Mouse (Mus musculus) gastrocnemius, adult 2 months (tissue): ENCODE measurements around the gene Olfr53. TPM values are rescaled to one million over a fixed set of nuclear protein-coding genes. Genes with fewer than 3 reads are reported as not detected.
"Not testable (repeated sequence)": the region's sequence is repeated elsewhere in the genome, so short reads cannot be mapped to it uniquely, and the experiment has no call there.

Source experiments
- DNase-seq: peaks from one replicate; pipeline ENCODE4 v3.0.0; 2022
- H3K27ac ChIP-seq: fragments of 200-600 bp; 2 replicates; pipeline ENCODE4 v1.8.1; 2022; ENCODE audit warnings: mild to moderate bottlenecking
- H3K4me3 ChIP-seq: fragments of 200-600 bp; 2 replicates; pipeline ENCODE4 v1.8.1; 2022; ENCODE audit warnings: mild to moderate bottlenecking, moderate library complexity
- CTCF ChIP-seq: fragments of 200-600 bp; IDR thresholded peaks from 2 replicates; pipeline ENCODE4 v1.8.1; 2022; ENCODE audit warnings: antibody characterized with exemption, mild to moderate bottlenecking, moderate library complexity
- intact Hi-C: fragments of 180-260 bp; cut with DNase I; formaldehyde crosslinking; loops from one replicate; pipeline ENCODE4 v1.15.1; 2025
- long read RNA-seq, 2 experiments: library from polyadenylated mRNA; stranded (forward); transcript quantifications; one replicate each; pipeline ENCODE4 v2.0.0; 2021
- total RNA-seq, 2 experiments: library from RNA; stranded (reverse); gene quantifications; 2 replicates each; pipeline ENCODE4 v1.2.3; 2021

Gene Olfr53
- total RNA-seq, result not detected
- long read RNA-seq, experiment 1, result 0 reads
- long read RNA-seq, experiment 2, result 0 reads

DNA sequence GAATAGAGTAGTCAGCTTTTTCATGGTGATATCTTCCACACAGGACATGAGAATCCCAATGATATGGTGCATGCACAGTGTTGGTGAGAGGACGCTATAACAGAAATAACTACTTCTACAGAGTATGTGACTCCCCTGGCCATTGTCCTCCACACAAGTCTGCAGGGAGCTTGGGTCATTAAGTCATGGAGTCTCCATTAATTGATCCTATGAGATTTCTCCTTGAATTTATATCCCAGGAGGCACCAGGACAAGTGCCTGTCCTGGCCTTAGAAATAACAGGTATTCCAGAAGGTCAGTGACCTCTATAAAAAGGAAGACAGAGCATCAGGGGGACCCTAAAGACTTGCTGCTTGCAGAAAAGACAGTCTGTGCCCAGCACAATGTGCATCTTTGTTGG is at the start of gene Olfr53:
Gene Olfr53 (plus strand): TSS at position 301 of the 400 bp plus-strand sequence.
- Histone ChIP-seq H3K4me3 (no peak within 1 kb of the TSS), H3K27ac (no peak within 1 kb of the TSS)
- intact Hi-C loops, result no loop called here
- no peak for DNase-seq
- no peak for TF ChIP-seq CTCF

DNA sequence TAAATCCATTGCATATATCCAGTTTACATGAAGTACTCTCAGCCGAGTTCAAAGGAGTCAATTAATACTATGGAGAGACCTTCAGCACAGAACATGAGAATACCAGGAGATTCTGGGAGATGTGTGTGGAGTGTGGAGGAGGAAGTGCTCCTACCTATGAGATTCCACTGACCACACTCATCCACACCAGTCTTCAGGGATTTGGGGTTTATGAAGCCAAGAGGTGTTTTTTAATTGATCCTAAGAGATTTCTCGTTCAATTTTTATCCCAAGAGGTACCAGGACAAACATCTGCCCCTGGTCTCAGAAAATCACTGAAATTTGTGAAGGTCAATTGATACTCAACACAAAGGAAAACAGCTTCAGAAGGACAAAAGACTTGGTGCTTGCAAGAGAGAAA is 45.3 kb upstream of the Olfr53 start, which contains the start of gene Olfr46:
Gene Olfr46 (plus strand): TSS at position 301 of the 400 bp plus-strand sequence.
- H3K4me3 ChIP-seq, result not testable (repeated sequence)

DNA sequence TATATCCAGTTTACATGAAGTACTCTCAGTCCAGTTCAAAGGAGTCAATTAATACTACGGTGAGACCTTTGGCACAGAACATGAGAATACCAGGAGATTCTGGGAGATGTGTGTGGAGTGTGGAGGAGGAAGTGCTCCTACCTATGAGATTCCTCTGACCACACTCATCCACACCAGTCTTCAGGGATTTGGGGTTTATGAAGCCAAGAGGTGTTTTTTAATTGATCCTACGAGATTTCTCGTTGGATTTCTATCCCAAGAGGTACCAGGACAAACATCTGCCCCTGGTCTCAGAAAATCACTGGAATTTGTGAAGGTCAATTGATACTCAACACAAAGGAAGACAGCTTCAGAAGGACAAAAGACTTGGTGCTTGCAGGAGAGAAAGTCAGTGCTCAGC is 17.6 kb upstream of the Olfr53 start, which contains the start of gene Olfr61:
Gene Olfr61 (plus strand): TSS at position 301 of the 400 bp plus-strand sequence.
- H3K4me3 ChIP-seq, DNase-seq, H3K27ac ChIP-seq, intact Hi-C loops: not testable (repeated sequence)

More for the DNA sequence above, 45.3 kb upstream of the Olfr53 start, which contains the start of gene Olfr46:
- intact Hi-C loops, H3K27ac ChIP-seq, DNase-seq: not testable (repeated sequence)

DNA sequence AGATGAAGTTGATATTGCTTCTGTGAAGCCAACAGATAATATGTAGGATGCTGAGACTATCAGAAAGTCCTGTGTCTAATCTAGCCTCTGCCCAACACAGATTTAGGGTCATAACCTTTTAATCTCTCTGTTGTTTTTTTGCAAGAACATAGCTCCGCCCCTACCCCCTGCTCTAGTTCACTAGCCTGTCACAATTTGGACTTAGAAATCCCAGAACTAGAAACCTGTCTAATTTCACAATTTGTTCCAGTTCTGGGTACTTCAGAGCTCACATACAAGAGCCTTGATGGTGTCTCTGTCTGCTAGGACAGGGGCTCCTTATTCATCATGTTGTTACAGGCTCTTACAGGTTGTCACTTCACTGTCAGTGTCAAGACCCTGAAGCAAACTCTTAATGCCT is 15.7 kb upstream of the Olfr53 start:
- no peak for TF ChIP-seq CTCF
- DNase-seq, result no peak
- no peak overlapping the region for H3K27ac ChIP-seq
- no peak overlapping the region for H3K4me3 ChIP-seq
- intact Hi-C loops, result no loop called here

- Histone ChIP-seq H3K4me3 (no peak within 1 kb of the TSS), H3K27ac (no peak within 1 kb of the TSS)
- TF ChIP-seq CTCF, result no peak
- DNase-seq, result no peak
- intact Hi-C loops, result no loop called here
Observed at GRCm38 (mm10) chr7:140659630-140660029, 13.4 kb downstream of the Olfr53 start, which contains the start of gene Olfr539. Gene Olfr539, plus strand, starts transcription at chr7:140659930.

DNA sequence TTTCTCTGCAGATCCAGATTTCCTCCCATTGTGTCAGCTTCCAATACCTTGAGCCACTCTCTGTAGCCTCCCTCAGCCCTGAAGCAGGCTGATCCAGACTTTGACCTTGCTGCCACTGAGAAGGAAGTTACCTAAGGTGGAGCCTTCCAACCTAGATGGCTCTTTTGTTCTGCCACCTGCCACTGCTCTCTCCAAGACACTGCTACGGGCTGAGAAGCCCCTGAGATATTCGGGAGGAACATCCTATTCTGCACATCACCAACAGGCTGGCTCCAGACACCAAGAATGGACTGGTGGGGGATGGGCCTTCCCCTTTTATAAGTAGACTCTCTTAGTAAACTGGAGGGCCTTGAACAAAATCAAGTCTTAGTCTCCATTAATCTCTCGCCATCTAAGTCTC is 24.4 kb downstream of the Olfr53 start:
- intact Hi-C loops, DNase-seq, H3K4me3 ChIP-seq, H3K27ac ChIP-seq: not testable (repeated sequence)

- H3K4me3 ChIP-seq, result no peak overlapping the region
- DNase-seq, result no peak
- H3K27ac ChIP-seq, result no peak overlapping the region
- no peak for TF ChIP-seq CTCF
- intact Hi-C loops, result no loop called here
Observed at GRCm38 (mm10) chr7:140675863-140676262, 29.6 kb downstream of the Olfr53 start.

DNA sequence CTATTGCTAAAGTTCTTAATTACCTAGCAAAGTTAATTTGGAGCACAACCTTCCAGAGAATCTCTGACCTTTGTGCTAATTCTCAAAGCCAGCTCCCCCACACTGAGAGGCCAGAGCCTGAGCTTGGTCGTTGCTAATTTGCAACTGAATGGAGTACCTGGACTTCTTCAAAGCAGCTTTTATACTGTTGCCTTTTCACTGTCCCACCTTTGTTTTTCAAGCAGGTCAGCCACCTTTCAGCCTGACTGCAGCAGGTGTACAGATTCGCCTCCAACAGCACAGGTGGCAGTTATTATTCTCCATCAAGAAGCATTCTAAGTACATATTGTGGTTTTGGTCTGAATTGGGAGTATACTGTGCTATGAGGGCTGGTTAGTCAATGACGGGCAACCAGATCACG is 33.3 kb downstream of the Olfr53 start:
- H3K4me3 ChIP-seq, intact Hi-C loops, DNase-seq, H3K27ac ChIP-seq: not testable (repeated sequence)

GRCm38 (mm10) chr7:140681651-140682050 is 35.4 kb downstream of the Olfr53 start, which contains the start of gene Olfr45:
Gene Olfr45, plus strand, starts transcription at chr7:140681951.
- intact Hi-C loops, result no loop called here
- DNase-seq, result no peak
- Histone ChIP-seq H3K27ac (no peak within 1 kb of the TSS), H3K4me3 (no peak within 1 kb of the TSS)
- TF ChIP-seq CTCF, result no peak

- Histone ChIP-seq H3K27ac (no peak within 1 kb of the TSS), H3K4me3 (no peak within 1 kb of the TSS)
- intact Hi-C loops, result no loop called here
- no peak for DNase-seq
- TF ChIP-seq CTCF, result no peak
Observed at GRCm38 (mm10) chr7:140696967-140697366, 50.7 kb downstream of the Olfr53 start, which contains the start of gene Olfr541. Gene Olfr541, plus strand, starts transcription at chr7:140697267.

Other genes with a start within 250 kb of the Olfr53 start
- not detected for gene Olfr531, start 243.5 kb upstream of the Olfr53 start, total RNA-seq
- not detected for gene Olfr532, start 224.8 kb upstream of the Olfr53 start, total RNA-seq
- not detected for gene Olfr533, start 183.1 kb upstream of the Olfr53 start, total RNA-seq
- gene Olfr535, start 162.2 kb upstream of the Olfr53 start, total RNA-seq, result not detected
- gene Olfr536, start 139.1 kb upstream of the Olfr53 start, total RNA-seq, result not detected
- gene Olfr538, start 78.6 kb upstream of the Olfr53 start, total RNA-seq, result not detected
- not detected for gene Olfr46, start 45.2 kb upstream of the Olfr53 start, total RNA-seq
- gene Olfr61, start 17.5 kb upstream of the Olfr53 start, total RNA-seq, result not detected
- gene Olfr539, start 13.5 kb downstream of the Olfr53 start, total RNA-seq, result not detected
- not detected for gene Olfr45, start 35.5 kb downstream of the Olfr53 start, total RNA-seq
- gene Olfr541, start 50.8 kb downstream of the Olfr53 start, total RNA-seq, result not detected
- gene Cyp2e1, start 117.3 kb downstream of the Olfr53 start, total RNA-seq, result 1 to 10 TPM; 2.6 to 8.8 TPM
- not detected for gene Syce1, start 141.4 kb downstream of the Olfr53 start, total RNA-seq
- not detected for gene Zfp941, start 175.7 kb downstream of the Olfr53 start, total RNA-seq
- not detected for gene Urah, start 188.6 kb downstream of the Olfr53 start, total RNA-seq
- gene Scgb1c1, start 199.1 kb downstream of the Olfr53 start, total RNA-seq, result not detected
- not detected for gene Odf3, start 201.4 kb downstream of the Olfr53 start, total RNA-seq
- not detected for gene Gm45785, start 209.9 kb downstream of the Olfr53 start, total RNA-seq
- 10 to 100 TPM; 12.7 TPM for gene Ric8a, start 210.5 kb downstream of the Olfr53 start, total RNA-seq
- gene Bet1l, start 211.1 kb downstream of the Olfr53 start, total RNA-seq, result 1 to 10 TPM; 6.0 to 6.9 TPM
- 10 to 100 TPM; 84.5 to 89.3 TPM for gene Psmd13, start 235.5 kb downstream of the Olfr53 start, total RNA-seq
- 10 to 100 TPM; 20.4 to 27.3 TPM for gene Sirt3, start 235.9 kb downstream of the Olfr53 start, total RNA-seq